Mouse (Mus musculus): Measurements from ENCODE around the gene Car3.

DNA sequence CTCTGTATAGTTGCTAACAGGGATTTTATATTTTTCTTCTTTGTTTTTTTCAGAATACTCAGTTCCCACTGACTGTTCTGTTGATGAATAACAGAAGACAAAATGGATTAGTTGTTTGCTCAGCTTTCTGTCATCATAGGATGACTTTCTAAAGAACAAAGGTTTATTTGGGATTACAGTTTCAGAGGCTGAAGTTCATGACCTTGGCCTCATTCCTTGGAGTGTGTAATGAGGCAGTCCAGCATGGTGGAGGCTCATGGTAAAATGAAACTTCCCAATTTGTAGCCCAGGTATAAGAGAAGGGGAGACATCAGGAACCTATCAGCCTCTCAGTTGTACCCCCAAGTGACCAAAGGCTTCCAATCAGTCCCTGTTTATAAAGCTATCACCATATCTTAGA is 34.4 kb upstream of the Car3 start:
- no peak for TF ChIP-seq CTCF (IDR thresholded peaks at IDR 0.05; ENCODE audit: low read depth)
- 0 out of 2 replicates have a peak, but pooled peaks have one; percentile 34 for TF ChIP-seq EP300 (IDR thresholded peaks at IDR 0.05; ENCODE audit: low read depth)

Data from liver, postnatal 0 days (tissue).